Mouse (Mus musculus) inflammation-experienced regulatory T-cells, adult 6 months (primary cell): ENCODE data around the gene Mgrn1. TPM values are rescaled to one million over a fixed set of nuclear protein-coding genes. Genes with fewer than 3 reads are reported as not detected.

Source experiments
- polyA plus RNA-seq, 3 experiments: library from polyadenylated mRNA; unstranded; fragments of 100-300 nt; shearing (Covaris generic); gene quantifications; one replicate each; pipeline ENCODE4 v1.2.1; 2017

Gene Mgrn1
- polyA plus RNA-seq, 3 experiments from 2014 or later: 18.0 to 42.4 (median 35.7) TPM

Other genes with a start within 250 kb of the Mgrn1 start
- gene Vasn, start 246.3 kb upstream of the Mgrn1 start, polyA plus RNA-seq: 1 to 10 TPM in 1 of 3 experiments, under 1 TPM in 2; 0.78 to 1.6 (median 0.84) TPM
- 10 to 100 TPM; 21.1 to 28.7 (median 25.3) TPM for gene Dnaja3, start 246.3 kb upstream of the Mgrn1 start, polyA plus RNA-seq
- 100 to 1,000 TPM in 2 of 3 experiments, 10 to 100 TPM in 1; 94.9 to 137 (median 111) TPM for gene Coro7, start 206.5 kb upstream of the Mgrn1 start, polyA plus RNA-seq
- 10 to 100 TPM; 10.0 to 36.5 (median 16.6) TPM for gene Nmral1, start 166.9 kb upstream of the Mgrn1 start, polyA plus RNA-seq
- 100 to 1,000 TPM in 2 of 3 experiments, 10 to 100 TPM in 1; 97.9 to 114 (median 103) TPM for gene Hmox2, start 159.9 kb upstream of the Mgrn1 start, polyA plus RNA-seq
- 10 to 100 TPM; 15.0 to 43.1 (median 36.6) TPM for gene Cdip1, start 96.0 kb upstream of the Mgrn1 start, polyA plus RNA-seq
- gene 4930562C15Rik, start 50.8 kb upstream of the Mgrn1 start, polyA plus RNA-seq: 1 to 10 TPM in 2 of 3 experiments, under 1 TPM in 1; 0.79 to 2.9 (median 1.3) TPM
- gene Ubald1, start 5.9 kb upstream of the Mgrn1 start, polyA plus RNA-seq: 10 to 100 TPM; 19.4 to 25.2 (median 20.9) TPM
- gene Nudt16l1, start 52.5 kb downstream of the Mgrn1 start, polyA plus RNA-seq: 10 to 100 TPM; 81.2 to 97.1 (median 91.3) TPM
- gene Anks3, start 78.0 kb downstream of the Mgrn1 start, polyA plus RNA-seq: 10 to 100 TPM; 24.4 to 60.3 (median 46.9) TPM
- gene Sept12, start 111.6 kb downstream of the Mgrn1 start, polyA plus RNA-seq: not detected
- not detected for gene Smim22, start 121.0 kb downstream of the Mgrn1 start, polyA plus RNA-seq
- gene Rogdi, start 127.3 kb downstream of the Mgrn1 start, polyA plus RNA-seq: 10 to 100 TPM; 17.7 to 32.4 (median 20.6) TPM
- 10 to 100 TPM; 77.6 to 91.8 (median 78.0) TPM for gene Glyr1, start 163.6 kb downstream of the Mgrn1 start, polyA plus RNA-seq
- gene Ubn1, start 163.8 kb downstream of the Mgrn1 start, polyA plus RNA-seq: 10 to 100 TPM; 29.5 to 42.1 (median 34.1) TPM
- under 1 TPM in 2 of 3 experiments, not detected in 1; 0.10 to 0.12 TPM for gene Ppl, start 246.2 kb downstream of the Mgrn1 start, polyA plus RNA-seq